Mouse (Mus musculus) central nervous system, embryonic 11.5 days (tissue): Measurements from ENCODE around the gene Ccdc6. TPM values are rescaled to one million over a fixed set of nuclear protein-coding genes. Genes with fewer than 3 reads are reported as not detected.

Experiments
- polyA plus RNA-seq: library from polyadenylated mRNA; depleted of rRNA; stranded (reverse); fragments of >200 nt; gene quantifications from 2 replicates; pipeline ENCODE4 v1.2.3, GENCODE M21; 2012; rRNA removed

Ccdc6 gene
- polyA plus RNA-seq, result 26.8 and 29.3 TPM in 2 replicates

GRCm38 (mm10) chr10:70096366-70097188 lies at the start of gene Ccdc6:
Gene Ccdc6, plus strand, starts transcription at chr10:70097121.

DNA sequence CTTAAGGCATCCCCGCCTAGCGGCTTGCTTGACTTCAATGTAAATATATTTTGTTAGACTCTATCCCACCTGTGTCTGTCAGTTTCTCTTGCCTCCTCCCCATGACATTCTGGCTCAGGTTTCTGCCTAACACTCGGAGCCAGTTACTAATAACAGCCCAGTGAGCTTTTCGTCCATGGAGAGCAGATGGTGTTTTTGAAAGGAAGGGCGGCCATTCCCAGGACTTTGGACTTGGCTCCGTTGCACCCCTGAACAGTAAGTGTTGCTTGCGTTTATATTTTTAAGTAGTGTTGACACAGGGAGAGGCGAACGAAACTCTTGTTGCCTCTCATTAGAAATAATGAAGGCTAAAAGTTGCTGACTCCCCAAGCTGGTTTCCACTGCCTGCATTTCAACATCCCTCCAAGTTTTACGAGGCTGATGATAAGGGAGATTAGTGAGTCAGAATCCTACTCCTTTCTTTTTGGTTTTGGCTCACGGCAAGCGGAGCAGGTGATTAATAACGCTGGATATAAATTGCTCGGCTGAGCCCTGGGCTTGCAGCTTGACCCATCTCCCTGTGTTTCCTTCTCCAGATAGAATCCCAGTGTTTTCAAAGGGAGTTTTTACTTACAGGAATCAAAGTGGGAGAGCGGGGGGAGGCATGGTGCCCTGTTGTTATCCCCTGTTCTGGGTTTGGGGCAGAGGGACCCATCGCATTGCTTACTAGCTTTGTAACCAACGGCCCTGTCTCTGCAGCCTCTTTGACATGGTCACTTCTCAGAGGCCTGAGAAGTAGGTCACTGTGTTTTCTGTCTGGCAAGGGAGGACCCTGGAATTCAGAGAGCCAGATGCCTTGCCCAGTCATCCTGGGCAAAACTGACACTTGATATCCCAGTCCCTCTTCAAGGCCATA lies 107.8 kb downstream of the Ccdc6 start, which contains the start of gene Mrln:
Gene Mrln, plus strand, starts transcription at position 160 of the 895 bp plus-strand sequence.

Other genes starting within 250 kb of the Ccdc6 start
- 0.94 and 9.8 TPM in 2 replicates for gene Mrln, start 107.5 kb downstream of the Ccdc6 start, polyA plus RNA-seq
- 0.47 and 1.1 TPM in 2 replicates for gene Slc16a9, start 148.0 kb downstream of the Ccdc6 start, polyA plus RNA-seq